Mouse (Mus musculus) CH12.LX (cell line): ENCODE measurements around the gene Taf12. TPM values are rescaled to one million over a fixed set of nuclear protein-coding genes. Genes with fewer than 3 reads are reported as not detected.

Experiments used
- DNase-seq: peaks from one replicate; pipeline ENCODE4 v3.0.0-alpha.2; 2013; ENCODE audit errors: extremely low read depth
- H3K27ac ChIP-seq: 2 replicates; pipeline ENCODE4 v1.5.1; 2012; ENCODE audit warnings: low read depth, mild to moderate bottlenecking, control low read depth, moderate library complexity; ENCODE audit not compliant: insufficient read depth
- H3K27me3 ChIP-seq: replicated peaks from 2 replicates; pipeline ENCODE3; 2012; ENCODE audit warnings: inconsistent platforms
- H3K36me3 ChIP-seq, 2 experiments: replicated peaks in 1 of 2; 2 replicates each; pipeline versions ENCODE3 to v1.6.1; 2012; ENCODE audit warnings: inconsistent platforms in 1 of 2, low read length in 1 of 2, mild to moderate bottlenecking in 1 of 2, mixed read lengths in 1 of 2, moderate library complexity in 1 of 2; ENCODE audit not compliant: control insufficient read depth in 1 of 2, insufficient read depth in 1 of 2
- H3K4me1 ChIP-seq, 2 experiments: 2 replicates each; pipeline ENCODE4 v1.6.1; 2012; ENCODE audit warnings: inconsistent platforms in 1 of 2, moderate library complexity in 1 of 2; ENCODE audit not compliant: insufficient read depth in 2 of 2, control insufficient read depth in 1 of 2
- H3K4me2 ChIP-seq: 2 replicates; pipeline ENCODE4 v1.6.1; 2012; ENCODE audit warnings: low read depth, mild to moderate bottlenecking, control low read depth; ENCODE audit not compliant: poor library complexity, insufficient read depth, severe bottlenecking
- H3K4me3 ChIP-seq, 3 experiments: fragments of 150-350 bp in 1 of 3; sonication (generic) in 1 of 3; replicated peaks in 1 of 3; 2 replicates each; pipeline versions ENCODE3 to v1.5.1; 2011 to 2012; ENCODE audit warnings: low read depth in 2 of 3, low read length in 2 of 3, mild to moderate bottlenecking in 2 of 3, moderate library complexity in 2 of 3, control low read depth in 1 of 3, improper control_type of control experiment in 1 of 3, inconsistent platforms in 1 of 3, mixed read lengths in 1 of 3; ENCODE audit not compliant: poor library complexity in 1 of 3
- H3K79me2 ChIP-seq: replicated peaks from 2 replicates; pipeline ENCODE4 v1.6.1; 2012; ENCODE audit warnings: mild to moderate bottlenecking, moderate library complexity; ENCODE audit not compliant: control insufficient read depth, poor library complexity, insufficient read depth, severe bottlenecking; ENCODE audit errors: extremely low read depth
- H3K9ac ChIP-seq: 2 replicates; pipeline ENCODE4 v1.6.1; 2012; ENCODE audit warnings: low read depth, mild to moderate bottlenecking, control low read depth, moderate library complexity; ENCODE audit not compliant: insufficient read depth
- H3K9me3 ChIP-seq: replicated peaks from 2 replicates; pipeline ENCODE3; 2012; ENCODE audit warnings: low read length, inconsistent platforms, mixed read lengths
- CHD1 ChIP-seq: IDR thresholded peaks from 2 replicates; pipeline ENCODE4 v1.6.1; 2012; ENCODE audit warnings: low read depth, low read length, improper control_type of control experiment, inconsistent platforms
- CTCF ChIP-seq, 2 experiments: IDR thresholded peaks in 1 of 2; conservative IDR thresholded peaks in 1 of 2; 2 replicates each; pipeline ENCODE4 v1.5.1; 2011 to 2012; ENCODE audit warnings: low read depth in 2 of 2, low read length in 2 of 2, improper control_type of control experiment in 1 of 2, inconsistent platforms in 1 of 2, mild to moderate bottlenecking in 1 of 2, moderate library complexity in 1 of 2
- EP300 ChIP-seq: IDR thresholded peaks from 2 replicates; pipeline ENCODE4 v1.6.1; 2011; ENCODE audit warnings: low read length, improper control_type of control experiment
- ETS1 ChIP-seq: conservative IDR thresholded peaks from 2 replicates; pipeline ENCODE4 v1.6.1; 2012; ENCODE audit warnings: low read depth, mild to moderate bottlenecking, inconsistent platforms, low read length, improper control_type of control experiment, moderate library complexity
- HCFC1 ChIP-seq: IDR thresholded peaks from 2 replicates; pipeline ENCODE4 v1.6.1; 2012; ENCODE audit warnings: low read depth, mild to moderate bottlenecking, inconsistent platforms, low read length, improper control_type of control experiment
- JUN ChIP-seq: IDR thresholded peaks from 2 replicates; pipeline ENCODE4 v1.6.1; 2011; ENCODE audit warnings: low read depth, mild to moderate bottlenecking, low read length, improper control_type of control experiment, moderate library complexity; ENCODE audit not compliant: insufficient read depth
- MAFK ChIP-seq: IDR thresholded peaks from 2 replicates; pipeline ENCODE4 v1.6.1; 2011; ENCODE audit warnings: low read length, improper control_type of control experiment; ENCODE audit not compliant: insufficient replicate concordance
- MAX ChIP-seq: IDR thresholded peaks from 2 replicates; pipeline ENCODE4 v1.6.1; 2011; ENCODE audit warnings: low read length, improper control_type of control experiment
- MAZ ChIP-seq: IDR thresholded peaks from 2 replicates; pipeline ENCODE4 v1.6.1; 2012; ENCODE audit warnings: low read depth, mild to moderate bottlenecking, inconsistent platforms, low read length, improper control_type of control experiment, moderate library complexity
- MXI1 ChIP-seq: IDR thresholded peaks from 2 replicates; pipeline ENCODE4 v1.6.1; 2011; ENCODE audit warnings: mild to moderate bottlenecking, low read depth, low read length, improper control_type of control experiment
- MYC ChIP-seq: IDR thresholded peaks from 2 replicates; pipeline ENCODE4 v1.6.1; 2011; ENCODE audit warnings: low read depth, mild to moderate bottlenecking, improper control_type of control experiment, low read length
- NELFE ChIP-seq: IDR thresholded peaks from 2 replicates; pipeline ENCODE4 v1.6.1; 2011; ENCODE audit warnings: low read depth, low read length, improper control_type of control experiment
- NRF1 ChIP-seq: IDR thresholded peaks from 2 replicates; pipeline ENCODE4 v1.6.1; 2014; ENCODE audit warnings: low read depth, mild to moderate bottlenecking, inconsistent platforms, low read length, improper control_type of control experiment, moderate library complexity
- PAX5 ChIP-seq: IDR thresholded peaks from 2 replicates; pipeline ENCODE4 v1.6.1; 2012; ENCODE audit warnings: low read length, inconsistent platforms, mixed read lengths
- POLR2A ChIP-seq: IDR thresholded peaks from 2 replicates; pipeline ENCODE4 v1.6.1; 2011; ENCODE audit warnings: low read depth, mild to moderate bottlenecking, improper control_type of control experiment, low read length
- POLR2AphosphoS2 ChIP-seq: IDR thresholded peaks from 2 replicates; pipeline ENCODE4 v1.6.1; 2011; ENCODE audit warnings: low read depth, low read length, improper control_type of control experiment
- RAD21 ChIP-seq: IDR thresholded peaks from 2 replicates; pipeline ENCODE4 v1.6.1; 2011; ENCODE audit warnings: low read depth, mild to moderate bottlenecking, low read length, improper control_type of control experiment, moderate library complexity
- RCOR1 ChIP-seq: conservative IDR thresholded peaks from 2 replicates; pipeline ENCODE4 v1.6.1; 2012; ENCODE audit warnings: low read depth, mild to moderate bottlenecking, inconsistent platforms, low read length, improper control_type of control experiment
- SMC3 ChIP-seq: IDR thresholded peaks from 2 replicates; pipeline ENCODE4 v1.6.1; 2011; ENCODE audit warnings: low read depth, low read length, improper control_type of control experiment
- UBTF ChIP-seq: IDR thresholded peaks from 2 replicates; pipeline ENCODE4 v1.6.1; 2012; ENCODE audit warnings: low read depth, mild to moderate bottlenecking, inconsistent platforms, low read length, improper control_type of control experiment, moderate library complexity
- USF1 ChIP-seq: IDR thresholded peaks from 2 replicates; pipeline ENCODE4 v1.6.1; 2014; ENCODE audit warnings: low read depth, mild to moderate bottlenecking, inconsistent platforms, low read length, improper control_type of control experiment
- USF2 ChIP-seq: conservative IDR thresholded peaks from 2 replicates; pipeline ENCODE4 v1.6.1; 2011; ENCODE audit warnings: low read depth, low read length, improper control_type of control experiment
- ZNF384 ChIP-seq: IDR thresholded peaks from 2 replicates; pipeline ENCODE4 v1.6.1; 2012; ENCODE audit warnings: low read depth, low read length, improper control_type of control experiment, inconsistent platforms
- dilution Hi-C: fragments of 300-500 bp; cut with MboI; formaldehyde crosslinking; loops from 2 replicates; pipeline ENCODE4 v1.14.3; 2020; ENCODE audit warnings: low sequenced_read_pairs; ENCODE audit not compliant: extremely low pct_unique_long_range_greater_than_20kb, extremely low pct_ligation_motif_present
- in situ Hi-C: fragments of 300-500 bp; cut with MboI; formaldehyde crosslinking; loops from 3 replicates; pipeline ENCODE4 v1.14.3; 2019; ENCODE audit warnings: low sequenced_read_pairs, low pct_ligation_motif_present, low pct_unique_long_range_greater_than_20kb, mixed read lengths
- polyA plus RNA-seq: library from polyadenylated mRNA; unstranded; fragments of >175 nt; gene quantifications from 2 replicates; pipeline ENCODE4 v1.2.1, GENCODE M21; 2012; ENCODE audit warnings: low read depth; ENCODE audit not compliant: insufficient read length
- total RNA-seq, 2 experiments: library from RNA; depleted of rRNA; stranded (reverse); fragments of 300-350 nt in 1 of 2; fragments of >200 nt in 1 of 2; gene quantifications; 2 replicates each; pipeline ENCODE4 v1.2.3; 2012 to 2014

The Taf12 gene
- total and polyA plus RNA-seq, 3 experiments, result 29.8 to 74.7 (median 47.8) TPM

GRCm38 (mm10) chr4:132326481-132326880 lies 52.3 kb downstream of the Taf12 start:
- H3K36me3 ChIP-seq, result peaks cover 33 to 57% of the 10 kb centered on the region in 2 experiments
- dilution Hi-C loops, result no loop called here
- DNase-seq, result no peak
- H3K4me3 ChIP-seq, result no peak overlapping the region
- no peaks in the 10 kb centered on the region for H3K9me3 ChIP-seq
- H3K79me2 ChIP-seq, result peaks cover 7% of the 10 kb centered on the region
- TF ChIP-seq RAD21 (no peak), JUN (no peak), MXI1 (no peak), USF2 (no peak), PAX5 (no peak), POLR2A (no peak), MAFK (no peak), ZNF384 (no peak), CTCF (conservative IDR thresholded peaks at IDR 0.05 in 1 of 2, IDR thresholded peaks at IDR 0.05 in 1 of 2; ENCODE audit: low read depth in 2 of 2, low read length in 2 of 2) (no peak), NRF1 (no peak), UBTF (no peak), EP300 (no peak), USF1 (no peak), ETS1 (no peak), NELFE (no peak), MYC (no peak), POLR2AphosphoS2 (no peak), RCOR1 (no peak), MAZ (no peak)
- H3K27ac ChIP-seq, result no peak overlapping the region
- H3K4me2 ChIP-seq, result no peak overlapping the region
- H3K4me1 ChIP-seq, result peaks cover 0 to 7% of the 10 kb centered on the region in 2 experiments; a peak in 2 of 4 replicates
- H3K27me3 ChIP-seq, result no peaks in the 10 kb centered on the region
- in situ Hi-C loops, result no loop called here
- H3K9ac ChIP-seq, result no peak overlapping the region

GRCm38 (mm10) chr4:132328391-132328982 lies 54.3 kb downstream of the Taf12 start:
- H3K79me2 ChIP-seq, result peaks cover 7% of the 10 kb centered on the region
- in situ Hi-C loops, result no loop called here
- H3K4me1 ChIP-seq, result peaks cover 0 to 7% of the 10 kb centered on the region in 2 experiments; a peak in 2 of 4 replicates
- dilution Hi-C loops, result no loop called here
- no peaks in the 10 kb centered on the region for H3K9me3 ChIP-seq
- peak overlapping the region; percentile 62 to 82 (median 78) for H3K4me3 ChIP-seq
- H3K27me3 ChIP-seq, result no peaks in the 10 kb centered on the region
- TF ChIP-seq MAX (peak; percentile 53; the same call in 1 of the 2 replicates), SMC3 (no peak), POLR2AphosphoS2 (no peak; the same call in 1 of the 2 replicates), PAX5 (no peak), CHD1 (no peak), MXI1 (no peak), UBTF (no peak), HCFC1 (peak; percentile 46)
- peak overlapping the region; percentile 98 for H3K4me2 ChIP-seq
- H3K27ac ChIP-seq, result no peak overlapping the region
- no peak for DNase-seq
- H3K36me3 ChIP-seq, result peaks cover 37 to 60% of the 10 kb centered on the region in 2 experiments
- peak overlapping the region; percentile 71 for H3K9ac ChIP-seq
